Mouse (Mus musculus): Measurements from ENCODE around the gene Nin. TPM values are rescaled to one million over a fixed set of nuclear protein-coding genes. Genes with fewer than 3 reads are reported as not detected.

Gene Nin
- total and polyA plus RNA-seq, 3 experiments, result 29.0 to 51.7 (median 37.2) TPM

DNA sequence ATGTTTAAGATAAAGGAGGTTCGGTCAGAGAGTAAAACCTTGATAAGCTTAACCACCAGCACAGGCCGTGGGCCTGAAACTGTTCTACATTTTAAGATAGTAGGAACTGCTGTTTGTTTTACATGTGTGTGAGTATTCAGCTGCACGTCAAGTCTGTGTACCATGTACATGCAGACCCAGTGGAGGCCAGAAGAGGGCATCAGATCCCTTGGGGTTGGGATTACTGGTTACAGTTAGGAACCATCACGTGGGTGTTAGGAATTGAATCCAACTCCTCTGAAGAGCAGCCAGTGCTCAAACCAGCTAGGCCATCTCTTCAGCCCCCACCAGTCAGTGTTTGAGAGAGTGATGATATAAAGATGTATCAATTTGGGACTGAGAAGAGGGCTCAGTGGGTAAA is 151.0 kb downstream of the Nin start:
- Histone ChIP-seq H3K9ac (ENCODE audit: insufficient read depth, low read depth) (no peak overlapping the region), H3K4me1 (ENCODE audit: control insufficient read depth in 1 of 2, insufficient read depth in 2 of 2) (peaks cover 0 to 8% of the 10 kb centered on the region in 2 experiments; a peak in 1 of 4 replicates), H3K79me2 (replicated peaks; ENCODE audit: control insufficient read depth, extremely low read depth, insufficient read depth, poor library complexity, severe bottlenecking) (no peaks in the 10 kb centered on the region; the same call in 1 of the 2 replicates), H3K9me3 (replicated peaks; ENCODE audit: low read length) (no peaks in the 10 kb centered on the region), H3K27ac (ENCODE audit: insufficient read depth, low read depth) (no peak overlapping the region), H3K27me3 (replicated peaks) (no peaks in the 10 kb centered on the region), H3K36me3 (replicated peaks in 1 of 2; ENCODE audit: control insufficient read depth in 1 of 2, insufficient read depth in 1 of 2, low read length in 1 of 2) (peaks cover 33 to 80% of the 10 kb centered on the region in 2 experiments), H3K4me2 (ENCODE audit: insufficient read depth, low read depth, poor library complexity, severe bottlenecking) (no peak overlapping the region), H3K4me3 (replicated peaks in 1 of 3; ENCODE audit: low read depth in 2 of 3, low read length in 2 of 3, poor library complexity in 1 of 3) (no peak overlapping the region)
- TF ChIP-seq TBP (conservative IDR thresholded peaks at IDR 0.05; ENCODE audit: low read depth, low read length), result no peak
- no peak for TF ChIP-seq CHD2 (IDR thresholded peaks at IDR 0.05; ENCODE audit: low read length)
- TF ChIP-seq EP300 (IDR thresholded peaks at IDR 0.05; ENCODE audit: low read length), result no peak
- TF ChIP-seq SMC3 (IDR thresholded peaks at IDR 0.05; ENCODE audit: low read depth, low read length), result peak; percentile 61
- no peak for TF ChIP-seq POLR2A (IDR thresholded peaks at IDR 0.05; ENCODE audit: low read depth, low read length)
- TF ChIP-seq MAFK (IDR thresholded peaks at IDR 0.05; ENCODE audit: insufficient replicate concordance, low read length), result no peak
- TF ChIP-seq ZC3H11A (IDR thresholded peaks at IDR 0.05; ENCODE audit: low read depth, low read length), result no peak; the same call in 1 of the 2 replicates
- TF ChIP-seq RAD21 (IDR thresholded peaks at IDR 0.05; ENCODE audit: low read depth, low read length), result peak; percentile 67
- TF ChIP-seq ZMIZ1 (IDR thresholded peaks at IDR 0.05; ENCODE audit: low read depth, low read length), result no peak
- TF ChIP-seq MEF2A (IDR thresholded peaks at IDR 0.05; ENCODE audit: borderline replicate concordance, low read depth, low read length), result no peak
- peak; percentile 38 to 67; a peak in 3 of 4 replicates for TF ChIP-seq CTCF (conservative IDR thresholded peaks at IDR 0.05 in 1 of 2, IDR thresholded peaks at IDR 0.05 in 1 of 2; ENCODE audit: low read depth in 2 of 2, low read length in 2 of 2)
- no peak for TF ChIP-seq MXI1 (IDR thresholded peaks at IDR 0.05; ENCODE audit: low read depth, low read length)
- TF ChIP-seq TCF12 (IDR thresholded peaks at IDR 0.05; ENCODE audit: low read depth, low read length), result no peak
- peak; percentile 26; the same call in 1 of the 2 replicates for TF ChIP-seq USF1 (IDR thresholded peaks at IDR 0.05; ENCODE audit: low read depth, low read length)
- DNase-seq (ENCODE audit: extremely low read depth), result peak; percentile 50
- dilution Hi-C loops (cut with MboI; ENCODE audit: extremely low pct_ligation_motif_present, extremely low pct_unique_long_range_greater_than_20kb, low sequenced_read_pairs), result no loop called here
- in situ Hi-C loops (cut with MboI; ENCODE audit: low pct_ligation_motif_present, low pct_unique_long_range_greater_than_20kb, low sequenced_read_pairs), result no loop called here

Other genes starting within 250 kb of the Nin start
- gene Atl1, start 221.1 kb downstream of the Nin start, total RNA-seq (2012; rRNA removed), result 0.55 and 0.64 TPM in 2 replicates
- gene Atl1, start 221.1 kb downstream of the Nin start, total RNA-seq (2014; rRNA removed), result 0.31 and 0.51 TPM in 2 replicates
- 0.52 and 0.74 TPM in 2 replicates for gene Atl1, start 221.1 kb downstream of the Nin start, polyA plus RNA-seq (2012; ENCODE audit: insufficient read length, low read depth)
- gene Map4k5, start 220.5 kb downstream of the Nin start, total RNA-seq (2012; rRNA removed), result 7.8 and 9.6 TPM in 2 replicates
- gene Map4k5, start 220.5 kb downstream of the Nin start, total RNA-seq (2014; rRNA removed), result 12.5 and 14.0 TPM in 2 replicates
- gene Map4k5, start 220.5 kb downstream of the Nin start, polyA plus RNA-seq (2012; ENCODE audit: insufficient read length, low read depth), result 12.5 and 13.5 TPM in 2 replicates
- gene Sav1, start 126.7 kb downstream of the Nin start, total RNA-seq (2012; rRNA removed), result 13.3 and 13.7 TPM in 2 replicates
- gene Sav1, start 126.7 kb downstream of the Nin start, total RNA-seq (2014; rRNA removed), result 26.2 and 28.1 TPM in 2 replicates
- gene Sav1, start 126.7 kb downstream of the Nin start, polyA plus RNA-seq (2012; ENCODE audit: insufficient read length, low read depth), result 31.7 and 34.4 TPM in 2 replicates
- not detected in 2 replicates for gene Abhd12b, start 40.4 kb upstream of the Nin start, total RNA-seq (2012; rRNA removed)
- not detected in 2 replicates for gene Abhd12b, start 40.4 kb upstream of the Nin start, total RNA-seq (2014; rRNA removed)
- gene Abhd12b, start 40.4 kb upstream of the Nin start, polyA plus RNA-seq (2012; ENCODE audit: insufficient read length, low read depth), result 0.23 TPM in 1 of 2 replicates, not detected in the other
- gene Pygl, start 117.8 kb upstream of the Nin start, total RNA-seq (2012; rRNA removed), result 0.25 and 1.1 TPM in 2 replicates
- gene Pygl, start 117.8 kb upstream of the Nin start, total RNA-seq (2014; rRNA removed), result 2.6 and 3.1 TPM in 2 replicates
- 7.8 and 8.5 TPM in 2 replicates for gene Pygl, start 117.8 kb upstream of the Nin start, polyA plus RNA-seq (2012; ENCODE audit: insufficient read length, low read depth)
- not detected in 2 replicates for gene Trim9, start 233.9 kb upstream of the Nin start, total RNA-seq (2012; rRNA removed)
- not detected in 2 replicates for gene Trim9, start 233.9 kb upstream of the Nin start, total RNA-seq (2014; rRNA removed)
- 0.07 TPM in 1 of 2 replicates, not detected in the other for gene Trim9, start 233.9 kb upstream of the Nin start, polyA plus RNA-seq (2012; ENCODE audit: insufficient read length, low read depth)

Data from CH12.LX (cell line).